Mouse (Mus musculus) large intestine, adult 2 months (tissue): ENCODE measurements around the gene Filip1. TPM values are rescaled to one million over a fixed set of nuclear protein-coding genes. Genes with fewer than 3 reads are reported as not detected.

ENCODE experiments used
- DNase-seq: peaks from one replicate; pipeline ENCODE4 v3.0.0-alpha.2; 2012; ENCODE audit warnings: low read depth, low spot score
- WGBS: fragments of 180-500 bp; shearing (Covaris S2); methylation state at CpG from one replicate; pipeline ENCODE4 v1.1.7; 2018; 5-methylcytosine and 5-hydroxymethylcytosine counted together
- polyA plus RNA-seq: library from polyadenylated mRNA; depleted of rRNA; stranded (reverse); fragments of >200 nt; gene quantifications from 2 replicates; pipeline ENCODE4 v1.2.3, GENCODE M21; 2012

Filip1 gene
- polyA plus RNA-seq, 1 experiment: 0.92 TPM

GRCm38 (mm10) chr9:79865998-79866397 lies 146.7 kb downstream of the Filip1 start:
- WGBS: 66% methylated on average over 7 of the region's 7 CpGs
- DNase-seq: no peak

- WGBS: 58% methylated on average over 6 of the region's 6 CpGs
- no peak for DNase-seq
Observed at GRCm38 (mm10) chr9:79862544-79862943, 150.1 kb downstream of the Filip1 start.

- DNase-seq: no peak
Observed at GRCm38 (mm10) chr9:79847099-79847498, 165.6 kb downstream of the Filip1 start.

- DNase-seq: no peak
- WGBS: 58% methylated on average over 6 of the region's 6 CpGs
Observed at GRCm38 (mm10) chr9:79842615-79843014, 170.0 kb downstream of the Filip1 start.

GRCm38 (mm10) chr9:79842028-79842427 lies 170.6 kb downstream of the Filip1 start:
- no peak for DNase-seq

- 76% methylated on average over 1 of the region's 1 CpGs for WGBS
- DNase-seq: no peak
Observed at GRCm38 (mm10) chr9:79831294-79831693, 181.4 kb downstream of the Filip1 start.

- DNase-seq: no peak
- 39% methylated on average over 4 of the region's 4 CpGs for WGBS
Observed at GRCm38 (mm10) chr9:79830874-79831273, 181.8 kb downstream of the Filip1 start.

GRCm38 (mm10) chr9:79829842-79830800 lies 182.5 kb downstream of the Filip1 start:
- 35% methylated on average over 23 of the region's 23 CpGs for WGBS
- DNase-seq: no peak

GRCm38 (mm10) chr9:79827072-79827471 lies 185.6 kb downstream of the Filip1 start:
- WGBS: 39% methylated on average over 2 of the region's 2 CpGs
- DNase-seq: no peak

GRCm38 (mm10) chr9:79825526-79825925 lies 187.1 kb downstream of the Filip1 start:
- no peak for DNase-seq
- WGBS: 90% methylated on average over 7 of the region's 7 CpGs

GRCm38 (mm10) chr9:79823856-79824255 lies 188.8 kb downstream of the Filip1 start:
- WGBS: 79% methylated on average over 2 of the region's 2 CpGs
- no peak for DNase-seq

GRCm38 (mm10) chr9:79823438-79823837 lies 189.2 kb downstream of the Filip1 start:
- 81% methylated on average over 4 of the region's 4 CpGs for WGBS
- no peak for DNase-seq

GRCm38 (mm10) chr9:79816464-79816863 lies 196.2 kb downstream of the Filip1 start:
- 85% methylated on average over 5 of the region's 5 CpGs for WGBS
- DNase-seq: no peak

GRCm38 (mm10) chr9:79816013-79816412 lies 196.6 kb downstream of the Filip1 start:
- DNase-seq: no peak

GRCm38 (mm10) chr9:79814592-79814991 lies 198.1 kb downstream of the Filip1 start:
- 78% methylated on average over 4 of the region's 4 CpGs for WGBS
- DNase-seq: no peak

More at GRCm38 (mm10) chr9:79816013-79816412, 196.6 kb downstream of the Filip1 start:
- WGBS: 84% methylated on average over 11 of the region's 11 CpGs

GRCm38 (mm10) chr9:79810969-79811902 lies 201.4 kb downstream of the Filip1 start:
- no peak for DNase-seq
- 73% methylated on average over 10 of the region's 11 CpGs for WGBS

GRCm38 (mm10) chr9:79810534-79810933 lies 202.1 kb downstream of the Filip1 start:
- DNase-seq: no peak
- 69% methylated on average over 3 of the region's 3 CpGs for WGBS

- DNase-seq: no peak
- 58% methylated on average over 6 of the region's 6 CpGs for WGBS
Observed at GRCm38 (mm10) chr9:79809411-79809810, 203.2 kb downstream of the Filip1 start.

- WGBS: 45% methylated on average over 4 of the region's 4 CpGs
- DNase-seq: no peak
Observed at GRCm38 (mm10) chr9:79807178-79807577, 205.5 kb downstream of the Filip1 start.
